Mouse (Mus musculus) left cerebral cortex, postnatal 36 days (tissue): ENCODE measurements around the gene Sgms1. TPM values are rescaled to one million over a fixed set of nuclear protein-coding genes. Genes with fewer than 3 reads are reported as not detected.

Experiments
- DNase-seq, 2 experiments: peaks; one replicate each; pipeline ENCODE4 v3.0.0; 2021 to 2022; ENCODE audit warnings: low spot score in 2 of 2, mixed read lengths in 1 of 2
- intact Hi-C: fragments of 180-260 bp; cut with DNase I; formaldehyde crosslinking; loops from one replicate; pipeline ENCODE4 v1.15.1; 2025
- total RNA-seq, 2 experiments: library from RNA; stranded (reverse); gene quantifications; 2 replicates each; pipeline ENCODE4 v1.2.3; 2021

Sgms1 gene
- total RNA-seq, 2 experiments from 2014 or later: 38.5 to 58.1 TPM

DNA sequence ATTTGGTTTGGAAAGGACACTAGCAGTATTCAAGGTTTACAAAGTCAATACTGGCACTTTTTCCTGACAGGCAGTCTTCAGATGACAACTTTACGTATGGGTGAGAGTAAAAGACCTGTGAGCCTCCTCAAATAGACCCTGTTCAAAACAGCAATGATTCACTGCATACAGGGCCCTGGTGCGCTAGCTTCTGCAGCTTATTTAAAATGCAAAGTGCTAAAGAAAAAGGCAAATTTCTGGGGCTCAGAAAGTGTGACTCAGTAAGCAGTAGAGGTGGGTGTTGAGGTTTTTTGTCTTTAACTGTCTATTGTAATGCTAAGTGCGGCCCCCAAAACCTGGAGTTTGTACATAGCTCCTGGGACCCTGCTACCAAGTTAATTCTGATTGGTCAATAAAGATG, 81.2 kb downstream of the Sgms1 start:
- no peak for DNase-seq
- intact Hi-C loops: no loop called here

- intact Hi-C loops: no loop called here
- no peak for DNase-seq
These were observed 84.6 kb downstream of the Sgms1 start for GRCm38 (mm10) chr19:32304898-32305297.

DNA sequence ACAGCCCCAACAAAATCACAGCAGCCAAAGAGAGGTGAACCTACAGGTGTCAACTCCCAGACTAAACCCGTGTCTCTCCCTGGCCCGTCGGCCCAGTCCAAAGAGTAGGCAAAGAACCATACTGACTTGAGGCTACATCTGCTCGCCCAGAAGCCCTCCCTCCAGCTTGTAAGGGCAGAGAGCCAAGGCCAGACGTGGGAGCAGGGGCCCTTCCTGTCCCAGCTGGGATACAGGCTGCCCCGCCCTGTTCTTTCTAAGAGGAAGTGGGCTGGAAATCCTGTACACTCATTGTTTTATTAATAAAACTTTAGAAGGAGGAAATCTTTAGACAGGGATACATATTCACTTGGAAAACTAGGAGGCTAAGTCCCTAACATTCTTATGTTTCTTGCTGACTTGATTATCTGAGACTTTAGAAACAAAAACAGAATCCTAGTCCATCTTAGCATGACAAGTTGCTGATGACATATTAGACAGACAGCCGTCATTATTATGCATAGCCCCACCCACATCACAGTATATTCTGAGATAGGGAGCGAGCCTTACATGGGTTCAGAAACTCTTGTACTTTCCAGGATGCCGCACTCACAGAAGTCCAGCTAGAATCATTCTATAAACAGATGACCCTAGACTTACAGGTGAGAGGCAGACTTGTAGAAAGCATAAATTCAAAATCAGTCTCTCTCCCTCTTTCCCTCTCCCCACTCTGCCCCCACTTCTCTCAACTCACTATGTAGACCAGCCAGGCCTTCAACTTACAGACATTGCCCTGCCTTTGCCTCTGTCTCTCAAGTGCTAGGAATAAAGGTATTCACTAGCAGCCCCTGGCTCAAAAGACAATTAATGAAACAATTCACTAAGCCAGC, 85.3 kb downstream of the Sgms1 start:
- intact Hi-C loops: no loop called here
- no peak for DNase-seq

DNA sequence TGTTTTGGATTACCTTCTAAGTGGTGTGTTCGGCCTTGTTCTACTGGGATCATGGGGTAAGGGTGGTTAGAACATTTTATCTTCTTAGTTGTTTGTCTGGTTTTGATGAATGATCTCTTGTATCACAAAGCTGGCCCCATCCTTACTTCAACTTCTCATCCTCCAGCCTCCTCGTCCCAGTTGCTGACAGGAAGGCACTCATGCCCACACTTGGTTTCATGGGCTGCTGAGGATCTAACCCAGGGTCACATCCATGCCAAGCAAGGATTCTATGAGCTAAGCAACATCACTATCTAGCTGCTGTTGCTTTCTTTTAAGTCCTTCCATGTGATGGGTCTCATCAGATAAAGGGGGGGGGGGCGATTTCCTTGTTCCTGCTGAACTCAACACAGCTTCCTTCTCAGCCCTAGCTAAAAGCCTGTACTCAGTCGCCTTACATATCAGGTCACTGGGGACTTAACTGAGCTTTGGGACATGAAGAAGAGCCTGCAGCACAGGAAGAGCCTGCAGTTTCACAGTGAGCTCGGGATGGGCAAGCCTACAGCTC, 86.6 kb downstream of the Sgms1 start:
- intact Hi-C loops: no loop called here
- no peak for DNase-seq

DNA sequence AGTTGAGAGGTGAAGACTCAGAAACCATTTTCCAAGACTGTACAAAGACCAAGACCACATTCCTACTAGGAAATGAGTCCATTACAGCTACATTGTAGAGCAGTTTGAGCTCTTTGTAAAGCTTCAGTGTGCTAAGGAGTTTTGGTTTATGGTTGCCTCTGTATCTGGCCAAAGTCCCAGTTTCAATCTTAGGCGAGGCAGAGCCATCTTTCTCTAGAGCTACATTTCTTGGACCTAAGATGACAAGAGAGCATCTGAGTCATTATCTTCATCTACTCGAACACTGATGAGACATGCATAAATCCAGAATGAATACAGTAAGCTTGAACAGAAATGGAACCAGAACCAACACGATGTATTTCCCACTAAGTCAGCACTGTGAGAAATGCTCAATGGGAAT, 87.9 kb downstream of the Sgms1 start:
- no peak for DNase-seq
- intact Hi-C loops: no loop called here

GRCm38 (mm10) chr19:32298221-32298620, 91.3 kb downstream of the Sgms1 start:
- no peak for DNase-seq
- intact Hi-C loops: no loop called here

GRCm38 (mm10) chr19:32296863-32297262, 92.7 kb downstream of the Sgms1 start:
- intact Hi-C loops: no loop called here
- DNase-seq: no peak

GRCm38 (mm10) chr19:32295581-32295980, 93.9 kb downstream of the Sgms1 start:
- no peak for DNase-seq
- intact Hi-C loops: no loop called here

GRCm38 (mm10) chr19:32292782-32293776, 96.4 kb downstream of the Sgms1 start:
- no peak for DNase-seq
- intact Hi-C loops: no loop called here

DNA sequence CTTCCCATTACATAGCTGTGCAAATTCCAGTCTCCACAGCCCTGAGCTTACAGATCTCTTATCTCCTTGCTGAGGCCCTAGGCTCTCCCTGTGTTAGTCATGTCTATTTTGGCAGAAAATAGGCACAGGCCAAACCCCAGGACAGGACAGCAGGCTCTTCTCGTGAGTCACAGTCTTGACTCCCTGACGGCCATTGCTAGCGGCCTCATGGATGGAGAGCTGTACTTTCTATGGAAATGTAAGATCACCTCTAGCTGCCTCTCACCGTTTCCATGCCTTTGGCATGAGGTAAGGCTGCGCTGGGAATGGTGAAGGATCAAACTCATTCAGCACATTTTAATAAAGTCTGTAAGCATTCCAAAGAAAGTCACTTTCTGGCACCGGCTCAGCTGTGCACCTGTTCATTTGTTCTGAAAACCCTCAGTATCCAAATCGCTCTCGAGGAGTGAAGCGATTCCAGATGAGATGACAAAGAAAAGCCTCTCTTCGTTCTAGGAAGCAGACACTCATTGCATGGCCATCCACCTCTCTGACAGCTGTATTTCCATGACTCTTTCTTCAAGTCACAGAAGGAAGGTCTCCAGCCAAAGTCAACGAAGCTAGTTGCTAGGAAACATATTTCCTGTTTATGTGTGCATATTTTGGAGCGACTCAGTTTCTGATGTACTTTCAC, 97.3 kb downstream of the Sgms1 start:
- no peak for DNase-seq

GRCm38 (mm10) chr19:32291130-32291529, 98.4 kb downstream of the Sgms1 start:
- intact Hi-C loops: no loop called here
- DNase-seq: no peak

More for the DNA sequence above, 97.3 kb downstream of the Sgms1 start:
- intact Hi-C loops: no loop called here

GRCm38 (mm10) chr19:32288895-32289294, 100.6 kb downstream of the Sgms1 start:
- intact Hi-C loops: no loop called here

GRCm38 (mm10) chr19:32287839-32288238, 101.7 kb downstream of the Sgms1 start:
- intact Hi-C loops: no loop called here
- DNase-seq: no peak

More at GRCm38 (mm10) chr19:32288895-32289294, 100.6 kb downstream of the Sgms1 start:
- DNase-seq: no peak

DNA sequence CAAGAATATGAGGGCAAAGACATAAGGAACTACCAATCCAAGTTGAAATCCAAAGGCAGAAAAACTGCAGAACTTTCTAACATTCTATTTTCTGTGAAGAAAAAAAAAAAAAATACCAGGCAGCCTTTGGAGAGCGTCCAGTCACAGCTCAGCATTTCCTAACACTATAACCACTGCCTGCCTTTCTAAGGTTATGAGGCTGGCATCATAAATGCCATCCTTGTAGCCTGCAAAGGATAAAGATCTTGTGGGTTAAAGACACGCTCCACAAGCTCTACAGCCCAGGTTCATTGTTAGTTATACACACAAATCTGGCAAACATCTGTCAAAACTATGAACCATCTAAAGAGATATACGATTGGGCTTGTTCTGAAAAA, 104.1 kb downstream of the Sgms1 start:
- DNase-seq: no peak
- intact Hi-C loops: no loop called here

- intact Hi-C loops: loop anchor here (5.0 kb wide), 1 partner anchor 37 kb away; no protein-coding TSS in a partner anchor
- DNase-seq: no peak
These were observed 104.6 kb downstream of the Sgms1 start for GRCm38 (mm10) chr19:32284681-32285454.

DNA sequence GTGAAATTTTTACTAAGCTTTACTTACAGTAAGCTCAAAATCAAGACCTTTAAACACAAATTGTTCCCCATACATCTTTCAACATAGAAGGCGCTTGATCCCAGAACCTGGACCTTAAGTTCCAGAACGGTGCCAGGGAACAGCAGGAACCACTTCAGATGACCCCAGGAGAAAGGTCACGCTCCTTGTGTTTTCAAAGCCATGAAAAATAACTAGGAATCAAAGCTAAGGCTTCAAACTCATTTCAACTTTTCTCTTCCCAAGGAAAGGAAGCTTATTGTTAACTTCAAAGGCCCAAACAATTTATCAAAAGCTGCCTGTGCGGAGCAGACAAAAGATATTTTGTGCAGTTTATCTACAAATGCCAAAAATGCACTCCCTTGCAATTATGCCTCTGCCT, 107.6 kb downstream of the Sgms1 start:
- intact Hi-C loops: loop anchor here (5.0 kb wide), 1 partner anchor 40 kb away; no protein-coding TSS in a partner anchor
- DNase-seq: no peak

GRCm38 (mm10) chr19:32280380-32280779, 109.1 kb downstream of the Sgms1 start:
- intact Hi-C loops: loop anchor here (5.0 kb wide), 1 partner anchor 42 kb away; no protein-coding TSS in a partner anchor
- peak in 1 of 2 experiments; percentile 32 for DNase-seq

DNA sequence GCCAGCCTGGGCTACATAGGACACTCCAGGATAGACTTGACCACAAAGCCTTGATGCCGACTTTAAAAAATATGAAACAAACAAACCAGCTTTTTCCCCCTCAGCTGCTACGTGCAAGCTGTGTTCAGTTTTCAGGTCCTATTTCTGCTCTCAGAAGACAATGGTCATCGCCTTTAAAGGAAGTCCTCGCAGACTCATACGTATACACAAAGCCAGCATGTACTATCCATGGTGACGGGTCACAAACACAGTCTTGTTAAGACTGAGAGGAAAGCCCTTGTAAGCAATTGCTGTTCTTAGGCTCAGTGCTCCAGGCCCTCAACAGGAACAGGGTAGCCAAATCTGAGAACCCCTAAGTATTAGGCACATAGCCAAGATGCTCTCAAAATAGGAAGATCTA, 110.1 kb downstream of the Sgms1 start:
- DNase-seq: no peak
- intact Hi-C loops: no loop called here

- DNase-seq: no peak
- intact Hi-C loops: no loop called here
These were observed 111.6 kb downstream of the Sgms1 start for GRCm38 (mm10) chr19:32277869-32278268.
